Mouse (Mus musculus) olfactory bulb, adult 2 months (tissue): ENCODE data around the gene Colgalt2.

Experiments
- CTCF ChIP-seq: fragments of 200-500 bp; IDR thresholded peaks from 2 replicates; pipeline ENCODE4 v1.5.1; 2012; ENCODE audit warnings: low read depth, mild to moderate bottlenecking, low read length, moderate library complexity; ENCODE audit not compliant: insufficient read depth
- POLR2A ChIP-seq: fragments of 200-500 bp; IDR thresholded peaks from 2 replicates; pipeline ENCODE4 v1.6.1; 2012; ENCODE audit warnings: mild to moderate bottlenecking, low read depth, low read length, moderate library complexity; ENCODE audit not compliant: insufficient read depth

DNA sequence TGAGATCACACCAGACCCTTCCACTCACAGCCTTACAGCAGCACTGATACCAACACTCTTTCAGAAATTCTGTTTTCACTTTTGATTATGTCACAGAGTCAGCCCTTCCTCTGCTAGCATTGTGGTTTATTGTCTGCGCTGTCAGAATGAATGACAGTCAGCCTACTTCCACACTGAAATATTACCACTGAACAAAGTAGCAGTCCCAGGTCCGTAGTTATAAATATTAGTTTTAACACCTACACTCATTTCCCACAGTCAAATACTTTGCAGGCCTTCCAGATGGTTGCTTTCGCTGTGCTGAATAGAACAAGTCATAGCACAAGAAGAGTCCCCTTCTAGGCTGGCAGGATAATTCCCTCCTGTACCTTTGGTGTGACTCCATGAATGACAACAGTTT lies 22.7 kb downstream of the Colgalt2 start:
- TF ChIP-seq CTCF (no peak), POLR2A (no peak)
